Mouse (Mus musculus) hindbrain, embryonic 16.5 days (tissue): ENCODE results near the gene Syt11. TPM values are rescaled to one million over a fixed set of nuclear protein-coding genes. Genes with fewer than 3 reads are reported as not detected.

Experiments
- ATAC-seq: fragments of 200-750 bp; cut with Nextera tagmentation; 2 replicates; pipeline ENCODE4 v1.8.0; 2017; ENCODE audit warnings: moderate TSS enrichment, moderate library complexity
- H3K27ac ChIP-seq: fragments of 300-500 bp; sonication (generic); 2 replicates; pipeline ENCODE4 v1.5.1; 2014; ENCODE audit warnings: low read depth, mild to moderate bottlenecking, control low read depth, low read length, moderate library complexity
- H3K27me3 ChIP-seq: fragments of 300-500 bp; sonication (generic); replicated peaks from 2 replicates; pipeline ENCODE4 v1.6.1; 2014; ENCODE audit warnings: low read length; ENCODE audit not compliant: control insufficient read depth, insufficient read depth
- H3K36me3 ChIP-seq: fragments of 300-500 bp; sonication (generic); 2 replicates; pipeline ENCODE4 v1.6.1; 2014; ENCODE audit warnings: mild to moderate bottlenecking, low read length, moderate library complexity, mixed read lengths; ENCODE audit not compliant: control insufficient read depth, insufficient read depth
- H3K4me1 ChIP-seq: fragments of 300-500 bp; sonication (generic); 2 replicates; pipeline ENCODE4 v1.6.1; 2014; ENCODE audit warnings: low read depth, low read length; ENCODE audit not compliant: control insufficient read depth, insufficient read depth
- H3K4me2 ChIP-seq: fragments of 300-500 bp; sonication (generic); 2 replicates; pipeline ENCODE4 v1.6.1; 2014; ENCODE audit warnings: mild to moderate bottlenecking, low read length, control low read depth, moderate library complexity
- H3K4me3 ChIP-seq: fragments of 300-500 bp; sonication (generic); 2 replicates; pipeline ENCODE4 v1.5.1; 2014; ENCODE audit warnings: mild to moderate bottlenecking, low read length, control low read depth, moderate library complexity
- H3K9ac ChIP-seq: fragments of 300-500 bp; sonication (generic); 2 replicates; pipeline ENCODE4 v1.6.1; 2014; ENCODE audit warnings: low read depth, mild to moderate bottlenecking, control low read depth, low read length, moderate library complexity
- H3K9me3 ChIP-seq: fragments of 300-500 bp; sonication (generic); 2 replicates; pipeline ENCODE4 v1.6.1; 2014; ENCODE audit warnings: mild to moderate bottlenecking, low read length, moderate library complexity; ENCODE audit not compliant: control insufficient read depth
- WGBS: fragments of 180-500 bp; shearing (Covaris S2); extraction: QIAGEN DNeasy Blood & Tissue Kit; methylation state at CpG from one replicate; pipeline ENCODE4 v1.1.7; 2014; 5-methylcytosine and 5-hydroxymethylcytosine counted together
- polyA plus RNA-seq: library from polyadenylated mRNA; unstranded; fragments of >200 nt; fragmentation: Nextera tagmentation; extraction: Ambion mirVana; gene quantifications from 2 replicates; pipeline ENCODE4 v1.2.1, GENCODE M21; 2015

Syt11 gene
- polyA plus RNA-seq, 1 experiment from 2014 or later = 249 TPM

GRCm38 (mm10) chr3:88746139-88746870, 28.7 kb downstream of the Syt11 start:
- H3K36me3 ChIP-seq = peaks cover 41% of the 10 kb centered on the region
- H3K4me3 ChIP-seq = no peak overlapping the region
- H3K27me3 ChIP-seq = no peaks in the 10 kb centered on the region
- no peaks in the 10 kb centered on the region for H3K4me1 ChIP-seq
- no peak overlapping the region for H3K9ac ChIP-seq
- no peak overlapping the region for H3K4me2 ChIP-seq
- peaks cover 7% of the 10 kb centered on the region; the same call in 1 of the 2 replicates for H3K9me3 ChIP-seq
- H3K27ac ChIP-seq = no peak overlapping the region
- no peak for ATAC-seq
- 94% methylated on average over 15 of the region's 15 CpGs for WGBS

GRCm38 (mm10) chr3:88745534-88745933, 29.4 kb downstream of the Syt11 start:
- Histone ChIP-seq H3K27ac (no peak overlapping the region), H3K4me3 (no peak overlapping the region), H3K9ac (no peak overlapping the region), H3K9me3 (peaks cover 7% of the 10 kb centered on the region; the same call in 1 of the 2 replicates), H3K4me1 (no peaks in the 10 kb centered on the region), H3K4me2 (no peak overlapping the region), H3K36me3 (peaks cover 39% of the 10 kb centered on the region), H3K27me3 (no peaks in the 10 kb centered on the region)
- WGBS = 87% methylated on average over 9 of the region's 9 CpGs
- ATAC-seq = no peak; the same call in 1 of the 2 replicates

- H3K9me3 ChIP-seq = no peaks in the 10 kb centered on the region
- peaks cover 3% of the 10 kb centered on the region; the same call in 1 of the 2 replicates for H3K36me3 ChIP-seq
- no peak overlapping the region for H3K27ac ChIP-seq
- no peak overlapping the region for H3K4me2 ChIP-seq
- 97% methylated on average over 3 of the region's 3 CpGs for WGBS
- no peak overlapping the region for H3K4me3 ChIP-seq
- no peak overlapping the region for H3K9ac ChIP-seq
- no peak for ATAC-seq
- no peaks in the 10 kb centered on the region for H3K27me3 ChIP-seq
- no peaks in the 10 kb centered on the region for H3K4me1 ChIP-seq
Observed at GRCm38 (mm10) chr3:88740147-88740546, 34.8 kb downstream of the Syt11 start.

DNA sequence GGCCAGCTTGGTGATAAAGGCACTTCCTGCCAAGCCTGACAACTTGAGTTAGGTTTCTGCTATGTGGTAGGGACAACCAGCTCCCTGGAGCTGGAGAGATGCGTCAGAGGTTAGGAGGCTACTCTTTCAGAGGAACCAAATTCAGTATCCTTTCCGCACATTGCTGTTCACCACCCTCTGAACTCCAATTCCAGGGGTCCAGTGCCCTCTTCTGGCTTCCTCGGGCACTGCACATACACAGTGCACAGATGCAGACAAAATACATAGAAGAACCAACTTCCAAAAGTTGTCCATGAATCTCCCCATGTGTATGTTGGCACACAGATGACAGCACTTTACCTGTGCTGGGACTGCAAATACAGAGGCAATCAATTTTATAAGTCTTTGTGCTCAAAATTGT, 36.3 kb downstream of the Syt11 start:
- Histone ChIP-seq H3K4me3 (no peak overlapping the region), H3K9me3 (no peaks in the 10 kb centered on the region), H3K4me2 (no peak overlapping the region), H3K9ac (no peak overlapping the region), H3K27ac (no peak overlapping the region), H3K4me1 (no peaks in the 10 kb centered on the region), H3K36me3 (no peaks in the 10 kb centered on the region; the same call in 1 of the 2 replicates), H3K27me3 (no peaks in the 10 kb centered on the region)
- no peak for ATAC-seq
- 59% methylated on average over 3 of the region's 3 CpGs for WGBS

GRCm38 (mm10) chr3:88736556-88736955, 38.4 kb downstream of the Syt11 start:
- no peaks in the 10 kb centered on the region for H3K27me3 ChIP-seq
- ATAC-seq = no peak
- H3K4me1 ChIP-seq = no peaks in the 10 kb centered on the region
- no peak overlapping the region for H3K9ac ChIP-seq
- H3K27ac ChIP-seq = no peak overlapping the region
- H3K4me3 ChIP-seq = no peak overlapping the region
- no peaks in the 10 kb centered on the region for H3K9me3 ChIP-seq
- H3K4me2 ChIP-seq = no peak overlapping the region
- H3K36me3 ChIP-seq = no peaks in the 10 kb centered on the region; the same call in 1 of the 2 replicates
- 84% methylated on average over 2 of the region's 2 CpGs for WGBS

DNA sequence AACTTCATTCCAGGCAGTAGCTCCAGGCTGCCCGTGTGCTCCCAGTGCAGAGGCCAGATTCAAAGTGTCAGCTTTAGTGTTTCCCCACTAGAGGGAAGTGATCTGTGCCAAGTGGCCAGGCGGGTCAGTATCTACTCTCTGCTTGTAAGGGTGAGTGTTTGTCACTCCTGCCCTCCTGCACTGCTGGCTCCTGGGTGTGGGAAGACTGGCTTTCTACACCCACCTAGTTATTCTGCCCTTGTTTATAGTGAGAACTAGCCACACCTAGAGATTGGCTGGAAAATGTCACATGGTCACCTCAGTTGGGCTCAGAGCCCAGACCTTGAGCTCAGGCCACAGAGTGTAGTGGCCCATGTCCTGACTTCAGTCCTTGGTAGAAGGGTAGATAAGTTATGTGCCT, 55.9 kb downstream of the Syt11 start:
- Histone ChIP-seq H3K27ac (no peak overlapping the region), H3K9ac (no peak overlapping the region), H3K27me3 (no peaks in the 10 kb centered on the region), H3K36me3 (0 out of 2 replicates have a peak, but pooled peaks cover 7% of the 10 kb centered on the region), H3K9me3 (no peaks in the 10 kb centered on the region), H3K4me1 (peaks cover 8% of the 10 kb centered on the region), H3K4me2 (no peak overlapping the region), H3K4me3 (no peak overlapping the region)
- WGBS = 62% methylated on average over 2 of the region's 2 CpGs
- no peak for ATAC-seq

DNA sequence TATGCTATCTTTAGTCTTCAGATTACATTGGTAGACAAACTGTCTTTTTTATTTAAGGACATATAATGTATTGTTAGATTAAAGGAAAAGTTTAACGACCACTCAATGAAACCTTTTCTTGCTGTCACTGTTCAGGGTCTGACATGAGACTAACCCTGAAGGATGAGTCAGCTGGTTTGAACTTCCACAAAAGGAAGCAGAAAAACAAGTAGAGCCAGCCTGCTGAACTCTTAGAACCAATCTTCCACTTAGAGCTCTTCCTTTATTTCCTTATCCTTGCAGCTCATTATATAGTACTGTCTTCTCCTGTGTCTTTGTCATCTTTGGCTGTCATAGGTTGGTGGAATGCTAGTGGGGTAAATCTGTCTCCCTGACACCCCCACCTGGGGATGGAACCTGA, 57.1 kb downstream of the Syt11 start:
- H3K4me2 ChIP-seq = peak overlapping the region; percentile 44
- no peak for ATAC-seq
- H3K27ac ChIP-seq = no peak overlapping the region
- no peaks in the 10 kb centered on the region for H3K9me3 ChIP-seq
- H3K4me3 ChIP-seq = peak overlapping the region; percentile 2; the same call in 1 of the 2 replicates
- H3K36me3 ChIP-seq = peaks cover 12% of the 10 kb centered on the region; the same call in 1 of the 2 replicates
- no peak overlapping the region for H3K9ac ChIP-seq
- WGBS = 57% methylated on average over 1 of the region's 1 CpGs
- peaks cover 8% of the 10 kb centered on the region for H3K4me1 ChIP-seq
- no peaks in the 10 kb centered on the region for H3K27me3 ChIP-seq

GRCm38 (mm10) chr3:88717198-88717798, 57.7 kb downstream of the Syt11 start:
- Histone ChIP-seq H3K27ac (peak overlapping the region; percentile 74), H3K36me3 (peaks cover 15% of the 10 kb centered on the region; the same call in 1 of the 2 replicates), H3K9me3 (no peaks in the 10 kb centered on the region), H3K27me3 (no peaks in the 10 kb centered on the region), H3K4me3 (peak overlapping the region; percentile 61), H3K4me1 (peaks cover 8% of the 10 kb centered on the region), H3K4me2 (peak overlapping the region; percentile 82), H3K9ac (peak overlapping the region; percentile 73)
- WGBS = 6% methylated on average over 9 of the region's 9 CpGs
- peak; percentile 73 for ATAC-seq

- H3K27me3 ChIP-seq = no peaks in the 10 kb centered on the region
- ATAC-seq = peak; percentile 94
- WGBS = 3% methylated on average over 27 of the region's 27 CpGs
- H3K4me2 ChIP-seq = peak within 1 kb of the TSS; percentile 82
- H3K27ac ChIP-seq = peak within 1 kb of the TSS; percentile 74
- H3K4me1 ChIP-seq = peaks cover 8% of the 10 kb centered on the region
- peaks cover 21% of the 10 kb centered on the region; the same call in 1 of the 2 replicates for H3K36me3 ChIP-seq
- peak within 1 kb of the TSS; percentile 73 for H3K9ac ChIP-seq
- no peaks in the 10 kb centered on the region for H3K9me3 ChIP-seq
- H3K4me3 ChIP-seq = peak within 1 kb of the TSS; percentile 61
Observed at GRCm38 (mm10) chr3:88716399-88717197, 58.4 kb downstream of the Syt11 start, which contains the start of gene Rit1. Rit1 (plus strand) TSS chr3:88716838.
